Comparison of ENCODE assay signal across 9 mouse cellular contexts in the genomic region with DNA sequence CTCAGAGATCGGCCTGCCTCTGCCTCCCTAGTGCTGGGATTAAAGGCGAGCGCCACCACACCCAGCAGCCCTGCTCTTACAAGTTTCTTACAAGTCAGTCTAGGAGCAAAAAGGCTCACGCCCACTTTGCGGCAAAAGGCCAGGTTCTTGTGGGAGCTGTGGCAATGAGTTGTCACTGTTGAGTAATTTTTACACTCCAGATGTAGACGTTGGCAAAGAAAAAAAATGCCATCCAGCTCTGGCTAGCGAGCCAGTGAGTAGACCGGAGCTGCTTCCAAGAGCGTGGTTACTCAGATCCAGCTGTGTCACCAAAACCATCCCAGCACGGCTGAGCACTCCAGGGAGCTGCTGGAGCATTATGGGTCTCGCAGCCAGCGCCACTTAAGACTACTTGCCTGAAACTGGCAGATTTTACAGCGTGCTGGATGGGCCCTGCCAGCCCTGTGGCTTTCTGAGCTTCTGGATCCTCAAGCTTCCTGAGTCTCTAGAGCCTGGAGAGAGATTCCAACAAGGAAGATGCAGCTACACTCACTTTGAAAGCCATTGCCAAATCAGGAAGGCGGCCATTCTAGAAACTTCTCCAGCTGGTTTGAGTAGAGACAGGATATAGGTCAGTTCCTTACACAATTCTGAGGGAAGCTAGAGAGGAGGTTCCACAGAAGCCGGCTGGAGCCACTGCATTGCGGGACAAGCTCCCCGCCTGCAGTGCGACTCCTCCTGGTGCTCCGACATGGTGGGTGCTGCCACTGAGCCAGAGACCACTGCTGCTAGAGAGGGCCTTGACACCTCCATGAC. TPM values are rescaled to one million over a fixed set of nuclear protein-coding genes. Genes with fewer than 3 reads are reported as not detected.
DNase-seq lines count a peak whose midpoint lies in the region; ATAC-seq and TF ChIP-seq lines count a peak whose summit lies in the region.
"Had no signal": no experiment of that assay in that cellular context is flagged by ENCODE, and none has a peak within 500 bp of the region (broad histone marks: within the 10 kb centered on the region; RNA-seq: fewer than 3 reads in every experiment).

No protein-coding gene starts in this region.

- H3K27ac ChIP-seq in gastrocnemius, adult 2 months, result peak overlapping the region; percentile 24
- 0 out of 2 replicates have a peak overlapping the region, but pooled peaks have one; percentile 14 for H3K27ac ChIP-seq in kidney, embryonic 16.5 days (ENCODE audit: low read length)
- no peak overlapping the region for H3K27ac ChIP-seq in forebrain, postnatal 0 days (ENCODE audit: low read depth, low read length)
- H3K27ac ChIP-seq in midbrain, postnatal 0 days (ENCODE audit: low read depth, low read length), result no peak overlapping the region
- H3K27ac ChIP-seq: heart, embryonic 13.5 days had no signal

- no peak overlapping the region for H3K9ac ChIP-seq in kidney, embryonic 16.5 days (replicated peaks; ENCODE audit: low read length)
- H3K9ac ChIP-seq in forebrain, postnatal 0 days, result no peak overlapping the region
- H3K9ac ChIP-seq in midbrain, postnatal 0 days (replicated peaks; ENCODE audit: low read length, poor library complexity, severe bottlenecking), result no peak overlapping the region
- H3K9ac ChIP-seq: heart, embryonic 13.5 days had no signal

- peak; percentile 46 for DNase-seq in gastrocnemius, adult 2 months
- no peak for DNase-seq in gastrocnemius, postnatal 36 days
- peak; percentile 43 to 49 for DNase-seq in adrenal gland, adult 18-20 months (ENCODE audit: low spot score in 2 of 2)
- peak; percentile 60 for DNase-seq in lung, adult 2 months
- DNase-seq in forebrain, postnatal 0 days, result no peak
- DNase-seq in retina, postnatal 1 day, result no peak
- DNase-seq in midbrain, postnatal 0 days (ENCODE audit: low spot score), result no peak

- TF ChIP-seq CTCF in gastrocnemius, adult 2 months (IDR thresholded peaks at IDR 0.05), result no peak
- no peak for TF ChIP-seq CTCF in lung, adult 2 months (IDR thresholded peaks at IDR 0.05; ENCODE audit: insufficient read depth, low read length)
- TF ChIP-seq CTCF in forebrain, postnatal 0 days (IDR thresholded peaks at IDR 0.05; ENCODE audit: low read depth), result no peak
- TF ChIP-seq CTCF in midbrain, postnatal 0 days (IDR thresholded peaks at IDR 0.05), result no peak

- intact Hi-C loops in gastrocnemius, adult 2 months (cut with DNase I), result no loop called here
- intact Hi-C loops in gastrocnemius, postnatal 36 days (cut with DNase I), result no loop called here

- no peak for ATAC-seq in kidney, embryonic 16.5 days (ENCODE audit: low FRiP score, low TSS enrichment)
- ATAC-seq in forebrain, postnatal 0 days, result no peak
- ATAC-seq in midbrain, postnatal 0 days (ENCODE audit: low FRiP score), result no peak

- 82% methylated on average over 19 of the region's 19 CpGs for WGBS in kidney, embryonic 16.5 days
- 59% methylated on average over 19 of the region's 19 CpGs for WGBS in lung, adult 2 months
- 87% methylated on average over 19 of the region's 19 CpGs for WGBS in forebrain, postnatal 0 days
- 90% methylated on average over 19 of the region's 19 CpGs for WGBS in midbrain, postnatal 0 days

- no peak for TF ChIP-seq POLR2A in lung, adult 2 months (IDR thresholded peaks at IDR 0.05; ENCODE audit: borderline replicate concordance, extremely low read depth, low read depth, low read length)

- H3K36me3 ChIP-seq in kidney, embryonic 16.5 days (ENCODE audit: insufficient read depth, low read length), result peaks cover 29% of the 10 kb centered on the region
- peaks cover 23% of the 10 kb centered on the region; the same call in 1 of the 2 replicates for H3K36me3 ChIP-seq in forebrain, postnatal 0 days (ENCODE audit: insufficient read depth)
- peaks cover 14% of the 10 kb centered on the region; the same call in 1 of the 2 replicates for H3K36me3 ChIP-seq in midbrain, postnatal 0 days (ENCODE audit: insufficient read depth, low read length)

- H3K9me3 ChIP-seq in kidney, embryonic 16.5 days (ENCODE audit: low read length), result no peaks in the 10 kb centered on the region
- no peaks in the 10 kb centered on the region for H3K9me3 ChIP-seq in forebrain, postnatal 0 days (ENCODE audit: low read length)
- no peaks in the 10 kb centered on the region for H3K9me3 ChIP-seq in midbrain, postnatal 0 days (ENCODE audit: low read length)
- H3K9me3 ChIP-seq: heart, embryonic 13.5 days had no signal

- H3K4me3 ChIP-seq in gastrocnemius, adult 2 months, result no peak overlapping the region
- H3K4me3 ChIP-seq in kidney, embryonic 16.5 days (ENCODE audit: low read length), result no peak overlapping the region
- H3K4me3 ChIP-seq in lung, adult 2 months (replicated peaks; ENCODE audit: extremely low read depth, low read depth, low read length), result no peak overlapping the region
- no peak overlapping the region for H3K4me3 ChIP-seq in forebrain, postnatal 0 days (ENCODE audit: low read depth, low read length)
- H3K4me3 ChIP-seq in midbrain, postnatal 0 days (ENCODE audit: low read depth, low read length), result no peak overlapping the region
- H3K4me3 ChIP-seq: heart, embryonic 13.5 days had no signal

- H3K27me3 ChIP-seq in kidney, embryonic 16.5 days (ENCODE audit: insufficient read depth, low read length), result no peaks in the 10 kb centered on the region
- H3K27me3 ChIP-seq in forebrain, postnatal 0 days (ENCODE audit: insufficient read depth, low read length), result no peaks in the 10 kb centered on the region
- H3K27me3 ChIP-seq in midbrain, postnatal 0 days (ENCODE audit: insufficient read depth, low read length), result no peaks in the 10 kb centered on the region

- H3K4me1 ChIP-seq in kidney, embryonic 16.5 days (ENCODE audit: insufficient read depth, low read length), result peaks cover 11% of the 10 kb centered on the region; the same call in 1 of the 2 replicates
- peaks cover 8% of the 10 kb centered on the region for H3K4me1 ChIP-seq in lung, adult 2 months (ENCODE audit: control insufficient read depth, insufficient read depth, low read length)
- peaks cover 5% of the 10 kb centered on the region; the same call in 1 of the 2 replicates for H3K4me1 ChIP-seq in forebrain, postnatal 0 days (ENCODE audit: insufficient read depth)
- H3K4me1 ChIP-seq in midbrain, postnatal 0 days (ENCODE audit: insufficient read depth, low read length), result 0 out of 2 replicates have a peak, but pooled peaks cover 4% of the 10 kb centered on the region

- H3K4me2 ChIP-seq in kidney, embryonic 16.5 days (replicated peaks; ENCODE audit: low read depth, low read length), result no peak overlapping the region
- no peak overlapping the region for H3K4me2 ChIP-seq in forebrain, postnatal 0 days (ENCODE audit: low read depth)
- no peak overlapping the region for H3K4me2 ChIP-seq in midbrain, postnatal 0 days (ENCODE audit: low read depth, low read length, poor library complexity, severe bottlenecking)
- H3K4me2 ChIP-seq: heart, embryonic 13.5 days had no signal

RNA-seq across cellular contexts. Expression of gene Ap5b1, which starts 4.7 kb away (rescaled TPM):
- 1 to 10 TPM; 2.0 to 2.3 TPM for total RNA-seq in gastrocnemius, adult 2 months (2021)
- total RNA-seq in gastrocnemius, postnatal 36 days (2021), result 1 to 10 TPM; 1.9 to 2.0 TPM
- total RNA-seq in adrenal gland, adult 18-20 months (2021), result 1 to 10 TPM; 6.5 to 9.9 TPM
- polyA plus RNA-seq in kidney, embryonic 16.5 days (2015; fragmentation: Nextera tagmentation; extraction: Ambion mirVana), result 10.9 and 11.5 TPM in 2 replicates
- 14.5 and 15.3 TPM in 2 replicates for polyA plus RNA-seq in lung, adult 2 months (2012; rRNA removed)
- 9.0 and 9.5 TPM in 2 replicates for total RNA-seq in forebrain, postnatal 0 days (2014; rRNA removed)
- 1.2 and 1.6 TPM in 2 replicates for polyA plus RNA-seq in forebrain, postnatal 0 days (2015; fragmentation: Nextera tagmentation; extraction: Ambion mirVana)
- total RNA-seq in midbrain, postnatal 0 days (2014; rRNA removed), result 12.8 and 14.5 TPM in 2 replicates
- polyA plus RNA-seq in midbrain, postnatal 0 days (2015; fragmentation: Nextera tagmentation; extraction: Ambion mirVana), result 1.9 and 2.2 TPM in 2 replicates

RNA-seq across cellular contexts. Expression of gene Ovol1, which starts 12.1 kb away (rescaled TPM):
- total RNA-seq in gastrocnemius, adult 2 months (2021), result not detected
- total RNA-seq in gastrocnemius, postnatal 36 days (2021), result not detected
- not detected for total RNA-seq in adrenal gland, adult 18-20 months (2021)
- 17.2 and 18.9 TPM in 2 replicates for polyA plus RNA-seq in kidney, embryonic 16.5 days (2015; fragmentation: Nextera tagmentation; extraction: Ambion mirVana)
- 2.3 and 11.2 TPM in 2 replicates for polyA plus RNA-seq in lung, adult 2 months (2012; rRNA removed)
- not detected in 2 replicates for total RNA-seq in forebrain, postnatal 0 days (2014; rRNA removed)
- 0.11 and 0.21 TPM in 2 replicates for polyA plus RNA-seq in forebrain, postnatal 0 days (2015; fragmentation: Nextera tagmentation; extraction: Ambion mirVana)
- total RNA-seq in midbrain, postnatal 0 days (2014; rRNA removed), result 0.27 TPM in 1 of 2 replicates, not detected in the other
- polyA plus RNA-seq in midbrain, postnatal 0 days (2015; fragmentation: Nextera tagmentation; extraction: Ambion mirVana), result 0.05 TPM in 1 of 2 replicates, not detected in the other

RNA-seq across cellular contexts. Expression of gene Rnaseh2c, which starts 29.1 kb away (rescaled TPM):
- total RNA-seq in gastrocnemius, adult 2 months (2021), result 10 to 100 TPM; 42.4 to 53.6 TPM
- total RNA-seq in gastrocnemius, postnatal 36 days (2021), result 10 to 100 TPM; 35.8 to 38.6 TPM
- total RNA-seq in adrenal gland, adult 18-20 months (2021), result 100 to 1,000 TPM; 108 to 113 TPM
- 133 and 146 TPM in 2 replicates for polyA plus RNA-seq in kidney, embryonic 16.5 days (2015; fragmentation: Nextera tagmentation; extraction: Ambion mirVana)
- 38.6 and 47.6 TPM in 2 replicates for polyA plus RNA-seq in lung, adult 2 months (2012; rRNA removed)
- 29.0 and 34.1 TPM in 2 replicates for total RNA-seq in forebrain, postnatal 0 days (2014; rRNA removed)
- 49.8 and 59.9 TPM in 2 replicates for polyA plus RNA-seq in forebrain, postnatal 0 days (2015; fragmentation: Nextera tagmentation; extraction: Ambion mirVana)
- total RNA-seq in midbrain, postnatal 0 days (2014; rRNA removed), result 19.8 and 27.1 TPM in 2 replicates
- 43.1 and 50.9 TPM in 2 replicates for polyA plus RNA-seq in midbrain, postnatal 0 days (2015; fragmentation: Nextera tagmentation; extraction: Ambion mirVana)

RNA-seq across cellular contexts. Expression of gene Kat5, which starts 37.5 kb away (rescaled TPM):
- total RNA-seq in gastrocnemius, adult 2 months (2021), result 10 to 100 TPM; 20.9 to 23.7 TPM
- 10 to 100 TPM; 23.3 to 25.4 TPM for total RNA-seq in gastrocnemius, postnatal 36 days (2021)
- 10 to 100 TPM; 67.8 to 69.3 TPM for total RNA-seq in adrenal gland, adult 18-20 months (2021)
- 56.1 and 57.4 TPM in 2 replicates for polyA plus RNA-seq in kidney, embryonic 16.5 days (2015; fragmentation: Nextera tagmentation; extraction: Ambion mirVana)
- polyA plus RNA-seq in lung, adult 2 months (2012; rRNA removed), result 72.5 and 75.7 TPM in 2 replicates
- 131 and 150 TPM in 2 replicates for total RNA-seq in forebrain, postnatal 0 days (2014; rRNA removed)
- 62.8 and 72.6 TPM in 2 replicates for polyA plus RNA-seq in forebrain, postnatal 0 days (2015; fragmentation: Nextera tagmentation; extraction: Ambion mirVana)
- total RNA-seq in midbrain, postnatal 0 days (2014; rRNA removed), result 126 and 150 TPM in 2 replicates
- polyA plus RNA-seq in midbrain, postnatal 0 days (2015; fragmentation: Nextera tagmentation; extraction: Ambion mirVana), result 73.9 and 76.8 TPM in 2 replicates

Comparison
In these comparisons a context has a peak if more than half of its experiments do, and no peak if none do; other contexts are left out.
1. DNase-seq: peak in gastrocnemius, adult 2 months (single experiment), adrenal gland, adult 18-20 months (2 of 2) and lung, adult 2 months (single experiment); none in gastrocnemius, postnatal 36 days (0 of 2), forebrain, postnatal 0 days (single experiment), retina, postnatal 1 day (single experiment) and midbrain, postnatal 0 days (single experiment).
2. H3K27ac ChIP-seq: peak in gastrocnemius, adult 2 months (single experiment) and kidney, embryonic 16.5 days (single experiment); none in forebrain, postnatal 0 days (single experiment) and midbrain, postnatal 0 days (single experiment).